22 mouse cellular contexts compared by ENCODE assay signal in genomic region chr3:72976602-72977001, GRCm38 (mm10). TPM values are rescaled to one million over a fixed set of nuclear protein-coding genes. Genes with fewer than 3 reads are reported as not detected.
DNase-seq lines count a peak whose midpoint lies in the region; TF ChIP-seq lines count a peak whose summit lies in the region.
"Had no signal": no experiment of that assay in that cellular context is flagged by ENCODE, and none has a peak within 500 bp of the region (broad histone marks: within the 10 kb centered on the region; RNA-seq: fewer than 3 reads in every experiment).

No protein-coding gene starts in this region.

- no peaks in the 10 kb centered on the region for H3K9me3 ChIP-seq in heart, embryonic 10.5 days
- H3K9me3 ChIP-seq: forebrain, embryonic 15.5 days; hindbrain, embryonic 10.5 days; limb, embryonic 15.5 days; neural tube, embryonic 15.5 days had no signal

- H3K4me3 ChIP-seq in cerebellum, adult 2 months (replicated peaks; ENCODE audit: insufficient read depth, low read depth, low read length): no peak overlapping the region
- no peak overlapping the region for H3K4me3 ChIP-seq in heart, embryonic 10.5 days
- H3K4me3 ChIP-seq: forebrain, embryonic 15.5 days; hindbrain, embryonic 10.5 days; limb, embryonic 15.5 days; neural tube, embryonic 15.5 days had no signal

- H3K27ac ChIP-seq in cerebellum, adult 2 months (ENCODE audit: insufficient read depth, low read length): no peak overlapping the region
- no peak overlapping the region for H3K27ac ChIP-seq in heart, embryonic 10.5 days
- H3K27ac ChIP-seq: forebrain, embryonic 15.5 days; hindbrain, embryonic 10.5 days; limb, embryonic 15.5 days; neural tube, embryonic 15.5 days had no signal

- no peak for TF ChIP-seq POLR2A in cerebellum, adult 2 months (IDR thresholded peaks at IDR 0.05; ENCODE audit: borderline replicate concordance, insufficient read depth, low read length)

- TF ChIP-seq CTCF in cerebellum, adult 2 months (IDR thresholded peaks at IDR 0.05; ENCODE audit: borderline replicate concordance, insufficient read depth, low read depth, low read length): no peak

- H3K27me3 ChIP-seq in cerebellum, adult 2 months (ENCODE audit: control insufficient read depth, insufficient read depth, low read length): no peaks in the 10 kb centered on the region
- H3K27me3 ChIP-seq in heart, embryonic 10.5 days (ENCODE audit: insufficient read depth, poor library complexity, severe bottlenecking): no peaks in the 10 kb centered on the region
- H3K27me3 ChIP-seq: forebrain, embryonic 15.5 days; limb, embryonic 15.5 days; neural tube, embryonic 15.5 days had no signal

- no peaks in the 10 kb centered on the region for H3K4me1 ChIP-seq in cerebellum, adult 2 months (ENCODE audit: control insufficient read depth, insufficient read depth, low read length)
- H3K4me1 ChIP-seq in heart, embryonic 10.5 days: no peaks in the 10 kb centered on the region
- H3K4me1 ChIP-seq: forebrain, embryonic 15.5 days; hindbrain, embryonic 10.5 days; limb, embryonic 15.5 days; neural tube, embryonic 15.5 days had no signal

- peak; percentile 0 to 1 for DNase-seq in cerebellum, postnatal 10 days
- no peak for DNase-seq in cerebellum, adult 2 months
- DNase-seq in ovary, postnatal 14 days (ENCODE audit: low spot score): peak; percentile 0
- DNase-seq in ovary, postnatal 36 days (ENCODE audit: low spot score): no peak
- DNase-seq in forelimb bud, embryonic 11.5 days (ENCODE audit: low read depth, low spot score): peak; percentile 7
- DNase-seq in heart, embryonic 10.5 days (ENCODE audit: low spot score): no peak
- no peak for DNase-seq in kidney, postnatal 25 days
- no peak for DNase-seq in kidney, postnatal 14 days
- DNase-seq: cerebellum, adult 18-20 months; gastrocnemius, postnatal 36 days; lung, postnatal 10 days; right cerebral cortex, adult 18-20 months; thymus, postnatal 25 days had no signal

- H3K36me3 ChIP-seq in heart, embryonic 10.5 days: no peaks in the 10 kb centered on the region
- H3K36me3 ChIP-seq: forebrain, embryonic 15.5 days; hindbrain, embryonic 10.5 days; limb, embryonic 15.5 days; neural tube, embryonic 15.5 days had no signal

- WGBS in cerebellum, adult 2 months: 29% methylated on average over 3 of the region's 3 CpGs
- WGBS in heart, embryonic 10.5 days: 70% methylated on average over 3 of the region's 3 CpGs

RNA-seq across cellular contexts. Expression of gene Sis, which starts 8.9 kb away (rescaled TPM):
- polyA plus RNA-seq in cerebellum, adult 2 months (2012; rRNA removed): 0.02 and 0.06 TPM in 2 replicates
- not detected in 2 replicates for polyA plus RNA-seq in heart, embryonic 10.5 days (2016; fragmentation: Nextera tagmentation; extraction: Ambion mirVana)
- polyA plus RNA-seq: embryonic facial prominence, embryonic 14.5 days; forebrain, embryonic 15.5 days; kidney, embryonic 14.5 days; limb, embryonic 15.5 days; liver, embryonic 16.5 days; midbrain, embryonic 16.5 days; neural tube, embryonic 15.5 days; testis, adult 2 months had no signal

Comparison
In these comparisons a context has a peak if more than half of its experiments do, and no peak if none do; other contexts are left out.
1. DNase-seq: peak in cerebellum, postnatal 10 days (2 of 2), ovary, postnatal 14 days (single experiment) and forelimb bud, embryonic 11.5 days (single experiment); none in cerebellum, adult 2 months (0 of 2), ovary, postnatal 36 days (single experiment), heart, embryonic 10.5 days (single experiment), kidney, postnatal 25 days (0 of 2) and kidney, postnatal 14 days (single experiment).